ENCODE assay signal across 17 mouse cellular contexts in the genomic region with DNA sequence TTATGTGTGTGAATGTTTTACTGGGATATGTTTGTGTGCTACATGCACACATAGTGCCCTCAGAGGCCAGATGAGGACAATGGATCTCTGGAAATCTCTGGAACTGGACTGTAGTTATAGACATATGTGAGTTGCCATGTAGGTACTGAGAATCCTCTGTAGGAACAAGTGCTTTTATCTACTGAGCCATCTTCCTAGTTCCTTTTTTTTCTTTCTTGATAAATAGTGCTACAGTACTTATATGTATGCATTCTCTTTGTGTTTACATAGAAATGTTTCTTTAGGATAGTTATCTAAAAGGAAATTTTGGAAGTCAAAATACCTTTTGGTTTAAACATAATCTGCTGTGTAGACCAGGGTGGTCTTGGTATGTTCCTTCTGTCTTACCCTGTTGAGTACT. TPM values are rescaled to one million over a fixed set of nuclear protein-coding genes. Genes with fewer than 3 reads are reported as not detected.
DNase-seq lines count a peak whose midpoint lies in the region; TF ChIP-seq lines count a peak whose summit lies in the region.
"Had no signal": no experiment of that assay in that cellular context is flagged by ENCODE, and none has a peak within 500 bp of the region (broad histone marks: within the 10 kb centered on the region; RNA-seq: fewer than 3 reads in every experiment).

No protein-coding gene starts in this region.

- TF ChIP-seq EP300 in MEL (IDR thresholded peaks at IDR 0.05; ENCODE audit: low read depth in 1 of 2, low read length in 2 of 2), result peak in 1 of 2 experiments; percentile 53; a peak in 1 of 4 replicates

- H3K9ac ChIP-seq in MEL (ENCODE audit: control insufficient read depth, low read depth, low read length, poor library complexity, severe bottlenecking), result no peak overlapping the region

- no peak overlapping the region for H3K27ac ChIP-seq in MEL (ENCODE audit: control insufficient read depth, low read depth, low read length)

- no peak overlapping the region for H3K4me3 ChIP-seq in MEL (ENCODE audit: control insufficient read depth in 1 of 2, insufficient read depth in 1 of 2, low read depth in 2 of 2, low read length in 2 of 2)

- peaks cover 26 to 49% of the 10 kb centered on the region in 2 experiments for H3K4me1 ChIP-seq in MEL (ENCODE audit: control insufficient read depth in 1 of 2, insufficient read depth in 2 of 2, low read length in 2 of 2)

- H3K27me3 ChIP-seq in MEL (ENCODE audit: control insufficient read depth in 1 of 2, insufficient read depth in 2 of 2, low read length in 2 of 2), result no peaks in the 10 kb centered on the region
- H3K27me3 ChIP-seq: CH12.LX, Patski had no signal

- no peaks in the 10 kb centered on the region for H3K9me3 ChIP-seq in MEL (replicated peaks; ENCODE audit: insufficient read depth, low read length)
- H3K9me3 ChIP-seq: G1E had no signal

- no peak for TF ChIP-seq RAD21 in MEL (IDR thresholded peaks at IDR 0.05; ENCODE audit: low read depth, low read length)

- TF ChIP-seq CTCF in MEL (IDR thresholded peaks at IDR 0.05 in 2 of 3, conservative IDR thresholded peaks at IDR 0.05 in 1 of 3; ENCODE audit: control insufficient read depth in 1 of 3, insufficient read depth in 1 of 3, low read depth in 2 of 3, low read length in 3 of 3, poor library complexity in 1 of 3, severe bottlenecking in 1 of 3), result no peak

- peaks cover 7% of the 10 kb centered on the region for H3K79me2 ChIP-seq in MEL (ENCODE audit: control insufficient read depth, insufficient read depth, low read length, poor library complexity)

- peaks cover 0 to 58% of the 10 kb centered on the region in 2 experiments; a peak in 2 of 4 replicates for H3K36me3 ChIP-seq in MEL (ENCODE audit: control insufficient read depth in 1 of 2, insufficient read depth in 2 of 2, low read length in 2 of 2)

- no peak for TF ChIP-seq POLR2A in MEL (IDR thresholded peaks at IDR 0.05; ENCODE audit: control insufficient read depth in 1 of 2, insufficient read depth in 1 of 2, low read depth in 1 of 2, low read length in 2 of 2, poor library complexity in 1 of 2)

- DNase-seq in MEL (ENCODE audit: low read depth, low spot score), result no peak
- DNase-seq in frontal cortex, adult 2 months (ENCODE audit: extremely low spot score in 1 of 2, low spot score in 1 of 2), result no peak
- DNase-seq: adrenal gland, adult 2 months; adrenal gland, adult 8-10 months; adrenal gland, postnatal 10 days; adrenal gland, postnatal 14 days; adrenal gland, postnatal 25 days; adrenal gland, postnatal 36 days; B cell, adult 2 months; cerebellum, adult 11 months; cerebellum, adult 11-12 months; cerebellum, adult 18-20 months; cerebellum, adult 2 months; cerebellum, adult 8-10 months had no signal

TF ChIP-seq in MEL, 35 proteins besides CTCF, POLR2A, EP300 and RAD21:
- TF ChIP-seq GATA1 (IDR thresholded peaks at IDR 0.05; ENCODE audit: low read depth, low read length), result peak; percentile 83
- peak; percentile 61 for TF ChIP-seq ZNF384 (IDR thresholded peaks at IDR 0.05; ENCODE audit: low read depth, low read length)
- no peak for TF ChIP-seq MAZ (IDR thresholded peaks at IDR 0.05; ENCODE audit: low read depth, low read length)
TF ChIP-seq in MEL: peak in this region for 2.

RNA-seq across cellular contexts. Expression of a gene that starts 12.3 kb away (rescaled TPM):
- 14.5 and 17.0 TPM in 2 replicates for total RNA-seq in MEL (2012; rRNA removed)
- polyA plus RNA-seq in MEL (2012; ENCODE audit: insufficient read depth in 1 of 2, insufficient read length in 2 of 2, low read depth in 1 of 2, low replicate concordance in 2 of 2, missing spikeins in 1 of 2), result 10 to 100 TPM in 1 of 2 experiments, not detected in 1; 16.9 TPM
- polyA plus RNA-seq in frontal cortex, adult 2 months (2012; rRNA removed), result 117 and 118 TPM in 2 replicates

RNA-seq across cellular contexts. Expression of a gene that starts 44.8 kb away (rescaled TPM):
- total RNA-seq in MEL (2012; rRNA removed), result 52.0 and 62.6 TPM in 2 replicates
- polyA plus RNA-seq in MEL (2012; ENCODE audit: insufficient read depth in 1 of 2, insufficient read length in 2 of 2, low read depth in 1 of 2, low replicate concordance in 2 of 2, missing spikeins in 1 of 2), result 10 to 100 TPM in 1 of 2 experiments, not detected in 1; 83.7 TPM
- polyA plus RNA-seq in frontal cortex, adult 2 months (2012; rRNA removed), result 10.2 and 10.4 TPM in 2 replicates
